In genomic region chr17:70847751-70848510, GRCm38 (mm10) we compare ENCODE assay signal across 8 mouse cellular contexts. TPM values are rescaled to one million over a fixed set of nuclear protein-coding genes. Genes with fewer than 3 reads are reported as not detected.
DNase-seq lines count a peak whose midpoint lies in the region; ATAC-seq and TF ChIP-seq lines count a peak whose summit lies in the region.

No protein-coding gene starts in this region.

- peaks cover 33% of the 10 kb centered on the region for H3K36me3 ChIP-seq in embryonic facial prominence, embryonic 14.5 days (ENCODE audit: control insufficient read depth, insufficient read depth, low read length)
- no peaks in the 10 kb centered on the region for H3K36me3 ChIP-seq in hindbrain, embryonic 16.5 days (ENCODE audit: control insufficient read depth, insufficient read depth, low read length)
- H3K36me3 ChIP-seq in lung, postnatal 0 days (ENCODE audit: insufficient read depth, low read length): peaks cover 6% of the 10 kb centered on the region

- H3K4me1 ChIP-seq in embryonic facial prominence, embryonic 14.5 days (ENCODE audit: control insufficient read depth, insufficient read depth, low read length): peaks cover 4% of the 10 kb centered on the region; the same call in 1 of the 2 replicates
- H3K4me1 ChIP-seq in hindbrain, embryonic 16.5 days (ENCODE audit: control insufficient read depth, insufficient read depth, low read depth, low read length): peaks cover 35% of the 10 kb centered on the region
- H3K4me1 ChIP-seq in lung, postnatal 0 days (ENCODE audit: insufficient read depth, low read depth, low read length): no peaks in the 10 kb centered on the region; the same call in 1 of the 2 replicates

- peak overlapping the region; percentile 99 for H3K27ac ChIP-seq in embryonic facial prominence, embryonic 14.5 days (replicated peaks; ENCODE audit: low read depth, low read length)
- peak overlapping the region; percentile 70 for H3K27ac ChIP-seq in hindbrain, embryonic 16.5 days (ENCODE audit: low read depth, low read length)
- peak overlapping the region; percentile 98 for H3K27ac ChIP-seq in lung, postnatal 0 days (ENCODE audit: low read length)

- H3K4me2 ChIP-seq in embryonic facial prominence, embryonic 14.5 days (ENCODE audit: low read depth, low read length): peak overlapping the region; percentile 96
- H3K4me2 ChIP-seq in hindbrain, embryonic 16.5 days (ENCODE audit: low read length): peak overlapping the region; percentile 97
- H3K4me2 ChIP-seq in lung, postnatal 0 days (replicated peaks; ENCODE audit: low read depth, low read length): peak overlapping the region; percentile 94

- peak overlapping the region; percentile 84 for H3K9ac ChIP-seq in embryonic facial prominence, embryonic 14.5 days (ENCODE audit: low read depth, low read length)
- no peak overlapping the region; the same call in 1 of the 2 replicates for H3K9ac ChIP-seq in hindbrain, embryonic 16.5 days (ENCODE audit: low read depth, low read length)
- H3K9ac ChIP-seq in lung, postnatal 0 days (replicated peaks; ENCODE audit: low read depth): peak overlapping the region; percentile 89

- TF ChIP-seq EP300 in lung, postnatal 0 days (IDR thresholded peaks at IDR 0.05): no peak

- no peak for ATAC-seq in embryonic facial prominence, embryonic 14.5 days (ENCODE audit: low read depth)
- ATAC-seq in hindbrain, embryonic 16.5 days: no peak
- ATAC-seq in lung, postnatal 0 days: no peak
- ATAC-seq in activated CD4-positive, CD25-positive, alpha-beta regulatory T cell, adult 4 months: no peak

- no peaks in the 10 kb centered on the region for H3K9me3 ChIP-seq in embryonic facial prominence, embryonic 14.5 days (ENCODE audit: control insufficient read depth, low read length)
- H3K9me3 ChIP-seq in hindbrain, embryonic 16.5 days (ENCODE audit: control insufficient read depth, low read length): no peaks in the 10 kb centered on the region
- H3K9me3 ChIP-seq in lung, postnatal 0 days (ENCODE audit: low read length): no peaks in the 10 kb centered on the region

- TF ChIP-seq CTCF in lung, postnatal 0 days (IDR thresholded peaks at IDR 0.05): no peak

- DNase-seq in heart, adult 8-10 months (ENCODE audit: low spot score): peak; percentile 54
- DNase-seq in heart, adult 11 months: no peak
- DNase-seq in embryonic facial prominence, embryonic 14.5 days (ENCODE audit: low spot score): peak; percentile 74
- DNase-seq in lung, postnatal 0 days (ENCODE audit: low spot score): peak; percentile 55
- DNase-seq in thymus, postnatal 0 days (ENCODE audit: low spot score): peak; percentile 63
- DNase-seq in layer of hippocampus, postnatal 36 days: no peak

- H3K4me3 ChIP-seq in embryonic facial prominence, embryonic 14.5 days (ENCODE audit: low read depth, low read length): peak overlapping the region; percentile 83
- peak overlapping the region; percentile 68 for H3K4me3 ChIP-seq in hindbrain, embryonic 16.5 days (ENCODE audit: low read length)
- peak overlapping the region; percentile 62 for H3K4me3 ChIP-seq in lung, postnatal 0 days (ENCODE audit: low read depth, low read length)

- no peaks in the 10 kb centered on the region for H3K27me3 ChIP-seq in embryonic facial prominence, embryonic 14.5 days (replicated peaks; ENCODE audit: control insufficient read depth, insufficient read depth, low read length)
- H3K27me3 ChIP-seq in hindbrain, embryonic 16.5 days (replicated peaks; ENCODE audit: control insufficient read depth, insufficient read depth, low read length): no peaks in the 10 kb centered on the region
- no peaks in the 10 kb centered on the region for H3K27me3 ChIP-seq in lung, postnatal 0 days (replicated peaks; ENCODE audit: insufficient read depth, low read length)

- under 1% methylated on average over 17 of the region's 17 CpGs for WGBS in embryonic facial prominence, embryonic 14.5 days
- WGBS in hindbrain, embryonic 16.5 days: under 1% methylated on average over 17 of the region's 17 CpGs
- under 1% methylated on average over 17 of the region's 17 CpGs for WGBS in lung, postnatal 0 days

RNA-seq across cellular contexts. Expression of gene Tgif1, which starts 5.4 kb away (rescaled TPM):
- total RNA-seq in heart, adult 8-10 months (2022): 1 to 10 TPM; 2.8 to 4.8 (median 3.9) TPM
- 47.2 and 50.1 TPM in 2 replicates for polyA plus RNA-seq in embryonic facial prominence, embryonic 14.5 days (2014; fragmentation: Nextera tagmentation; extraction: Ambion mirVana)
- polyA plus RNA-seq in hindbrain, embryonic 16.5 days (2015; fragmentation: Nextera tagmentation; extraction: Ambion mirVana): 13.2 and 14.5 TPM in 2 replicates
- polyA plus RNA-seq in lung, postnatal 0 days (2015; fragmentation: Nextera tagmentation; extraction: Ambion mirVana): 45.2 and 46.8 TPM in 2 replicates
- 36.4 and 37.8 TPM in 2 replicates for polyA plus RNA-seq in thymus, postnatal 0 days (2015; fragmentation: Nextera tagmentation; extraction: Ambion mirVana)
- 10 to 100 TPM; 38.4 to 58.2 TPM for polyA plus RNA-seq in activated CD4-positive, CD25-positive, alpha-beta regulatory T cell, adult 4 months (2017; shearing (Covaris generic))
- 1 to 10 TPM; 1.9 to 2.0 TPM for total RNA-seq in layer of hippocampus, postnatal 36 days (2021)

Comparison
In these comparisons a context has a peak if more than half of its experiments do, and no peak if none do; other contexts are left out.
1. DNase-seq: peak in heart, adult 8-10 months (single experiment), embryonic facial prominence, embryonic 14.5 days (single experiment), lung, postnatal 0 days (single experiment) and thymus, postnatal 0 days (single experiment); none in heart, adult 11 months (single experiment) and layer of hippocampus, postnatal 36 days (0 of 2).
2. Peak in every context shown above with its lines, with median percentiles within 50 percentile points of each other: H3K27ac ChIP-seq, H3K4me2 ChIP-seq and H3K4me3 ChIP-seq.